Mouse (Mus musculus): ENCODE data around the gene Tulp3. TPM values are rescaled to one million over a fixed set of nuclear protein-coding genes. Genes with fewer than 3 reads are reported as not detected.
"Not testable (repeated sequence)": the region's sequence is repeated elsewhere in the genome, so short reads cannot be mapped to it uniquely, and the experiment has no call there.

Tulp3 gene
- polyA plus RNA-seq, 3 experiments from 2014 or later = 0.92 to 1.3 (median 0.98) TPM

DNA sequence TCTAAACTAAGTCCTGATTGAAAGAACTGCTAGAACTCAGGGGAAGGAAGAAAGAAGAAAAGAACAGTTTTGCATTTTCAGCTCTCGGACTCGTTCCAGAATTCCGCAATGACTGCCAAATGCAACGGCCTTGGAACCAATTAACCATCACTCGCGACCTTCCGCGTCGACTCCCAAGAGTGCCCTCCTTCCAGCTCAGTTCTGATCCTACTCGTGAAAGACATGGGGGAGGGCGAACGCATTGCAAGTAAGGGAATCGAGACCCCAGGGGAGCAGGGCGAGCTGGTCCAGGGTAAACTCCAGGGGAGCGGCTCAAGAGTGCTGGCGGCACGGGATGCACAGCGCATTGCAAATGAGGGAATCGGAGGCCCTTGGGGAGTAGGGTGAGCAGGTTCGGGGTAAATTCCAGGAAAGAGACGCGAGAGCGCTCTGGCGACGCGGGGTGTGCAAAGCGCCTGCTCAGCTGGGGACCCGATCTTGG, 410 bp downstream of the Tulp3 start:
- ATAC-seq = peak; percentile 17

DNA sequence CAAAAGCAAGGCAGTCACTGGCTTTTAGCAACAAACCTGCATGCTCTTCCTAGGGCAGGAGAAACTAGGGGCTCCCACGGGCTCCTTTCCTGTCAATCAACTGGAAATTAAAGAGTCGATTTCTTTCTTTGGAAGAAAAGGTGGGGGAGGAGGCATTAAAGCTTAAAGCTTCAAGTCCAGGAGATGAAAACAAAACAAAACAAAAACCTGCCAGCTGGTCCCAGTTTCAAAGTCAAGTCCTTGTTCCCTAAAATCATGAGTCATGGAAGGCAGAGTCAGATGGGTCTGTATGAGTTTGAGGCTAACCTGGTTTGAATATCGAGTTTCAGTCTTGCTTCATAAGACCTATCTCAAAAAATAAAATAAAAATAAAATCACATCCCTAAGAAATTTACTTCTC, 1.5 kb downstream of the Tulp3 start:
- ATAC-seq = no peak

DNA sequence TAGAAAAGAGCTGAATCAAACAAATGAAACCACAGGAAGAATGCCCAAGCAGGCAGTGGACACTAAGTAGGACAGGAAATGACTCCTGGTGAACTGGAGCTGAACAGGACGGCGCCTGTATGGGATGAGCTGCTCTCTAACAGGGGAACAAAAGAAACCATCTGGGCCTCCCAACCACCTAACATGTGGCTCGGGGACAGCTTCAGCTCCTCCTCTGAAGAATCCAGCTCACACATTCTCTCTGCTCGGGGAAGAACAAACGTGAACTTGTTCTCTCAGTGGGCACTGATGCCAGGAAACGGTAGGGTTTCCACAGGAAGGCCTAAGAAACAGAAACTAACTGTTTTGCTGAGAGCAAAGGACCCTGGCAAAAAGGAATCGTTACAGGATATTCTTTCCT, 5.9 kb downstream of the Tulp3 start:
- ATAC-seq = no peak

DNA sequence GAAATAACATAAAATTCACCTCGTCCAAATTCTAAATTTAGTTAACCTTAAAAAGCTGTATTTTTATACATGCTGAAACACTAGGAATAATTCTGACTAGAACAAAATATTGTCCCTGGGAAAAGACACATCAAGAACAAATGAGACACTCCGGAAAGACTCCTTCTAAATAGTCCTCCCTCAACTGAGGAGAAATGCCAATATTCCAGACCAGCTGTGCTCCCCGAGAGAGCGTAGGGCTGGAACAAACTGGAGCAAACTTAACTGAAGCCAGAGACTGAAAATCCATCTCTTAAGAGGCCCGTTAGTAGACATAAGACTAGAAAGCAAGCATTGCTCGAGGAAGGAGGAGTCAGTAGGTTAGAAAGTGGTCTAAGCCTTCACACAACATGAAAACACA, 8.9 kb downstream of the Tulp3 start:
- no peak for ATAC-seq

DNA sequence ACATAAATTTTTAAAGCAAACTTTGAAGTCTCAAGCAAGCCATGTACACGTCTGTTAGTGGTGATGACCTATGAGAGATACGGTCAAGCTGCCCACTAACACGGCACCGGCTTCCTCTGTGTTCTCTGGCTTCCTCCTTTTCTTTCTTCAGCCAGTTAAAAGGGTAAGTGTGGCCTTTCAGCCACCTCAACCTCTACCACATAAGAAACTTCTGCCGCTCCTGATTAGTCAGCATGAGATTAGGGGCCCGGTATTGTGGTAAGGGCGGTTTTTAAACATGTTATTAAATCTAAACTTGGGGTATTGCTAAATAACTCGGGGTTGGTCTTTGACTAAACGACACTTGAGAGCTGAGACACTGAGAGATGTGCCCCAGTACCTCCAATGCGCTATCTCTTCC, 10.0 kb downstream of the Tulp3 start:
- no peak for ATAC-seq

DNA sequence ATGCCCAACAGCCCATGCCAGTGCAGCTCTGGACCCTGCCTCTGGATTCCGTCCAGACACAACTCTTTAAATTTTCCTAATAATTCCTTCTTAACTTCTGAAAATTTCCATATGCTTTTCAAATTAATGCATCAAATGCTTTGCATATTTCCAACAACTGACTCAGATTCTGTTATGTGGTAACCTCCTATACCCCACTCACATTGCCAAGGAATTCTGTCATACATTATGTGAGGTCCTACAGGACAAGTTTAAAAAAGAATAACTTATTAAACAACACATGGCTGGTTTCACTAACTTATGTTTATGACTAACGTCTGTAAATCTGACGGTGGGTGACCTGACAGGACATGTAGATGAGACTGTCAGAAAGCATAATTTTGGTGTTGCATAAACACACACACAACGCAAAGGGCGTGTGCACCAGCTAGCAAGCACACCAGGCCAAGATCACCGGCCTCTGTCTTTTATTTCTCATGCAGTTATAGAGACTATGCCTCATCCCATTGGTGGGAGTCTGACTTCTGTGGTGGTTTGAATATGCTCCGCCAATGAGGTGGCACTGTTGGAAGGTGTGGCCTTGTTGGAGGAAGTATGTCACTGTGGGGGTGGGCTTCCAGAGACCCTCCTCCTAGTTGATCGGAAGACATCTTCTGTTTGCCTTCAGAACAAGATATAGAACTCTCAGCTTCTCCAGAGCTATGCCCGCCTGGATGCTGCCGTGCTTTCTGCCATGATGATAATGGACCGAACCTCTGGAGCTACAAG, 13.5 kb downstream of the Tulp3 start:
- no peak for ATAC-seq

DNA sequence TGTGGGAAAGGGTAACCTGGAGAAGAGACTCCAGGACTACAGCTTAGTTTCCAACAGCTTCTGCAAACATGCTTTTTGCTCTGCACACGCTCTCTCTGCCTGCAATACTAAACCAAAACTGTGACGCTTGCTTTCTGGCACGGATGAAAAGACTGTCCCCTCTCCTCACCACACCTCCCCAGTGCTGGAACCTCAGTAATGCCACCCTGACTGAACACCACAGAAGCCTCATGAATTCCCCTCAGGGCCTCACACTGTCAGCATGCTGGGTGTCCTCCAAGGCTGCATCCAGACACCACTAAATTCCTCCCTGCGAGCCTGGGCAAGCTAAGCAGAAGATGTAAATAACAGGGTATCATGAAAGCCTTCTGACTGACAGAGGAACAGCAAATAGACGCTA, 16.8 kb downstream of the Tulp3 start:
- no peak for ATAC-seq

DNA sequence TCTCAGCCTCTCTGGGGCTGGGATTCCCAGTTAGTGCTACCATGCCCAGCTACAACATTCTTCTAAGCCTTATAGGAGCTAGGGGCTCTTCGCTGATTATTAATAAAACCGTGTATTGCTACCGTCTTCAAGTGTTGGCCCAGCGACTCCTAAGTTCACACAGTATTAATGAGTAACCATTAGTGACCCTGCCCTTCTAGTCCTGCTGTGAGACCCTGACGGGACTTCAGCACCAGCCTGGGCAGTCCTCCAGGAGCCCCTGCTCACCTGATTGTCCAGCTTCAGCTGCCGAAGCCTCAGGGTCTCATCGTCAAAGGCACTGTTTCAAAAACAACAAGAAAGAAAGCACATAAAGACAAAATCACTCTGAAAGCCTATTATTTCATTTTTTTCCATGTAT, 18.2 kb downstream of the Tulp3 start:
- ATAC-seq = no peak

DNA sequence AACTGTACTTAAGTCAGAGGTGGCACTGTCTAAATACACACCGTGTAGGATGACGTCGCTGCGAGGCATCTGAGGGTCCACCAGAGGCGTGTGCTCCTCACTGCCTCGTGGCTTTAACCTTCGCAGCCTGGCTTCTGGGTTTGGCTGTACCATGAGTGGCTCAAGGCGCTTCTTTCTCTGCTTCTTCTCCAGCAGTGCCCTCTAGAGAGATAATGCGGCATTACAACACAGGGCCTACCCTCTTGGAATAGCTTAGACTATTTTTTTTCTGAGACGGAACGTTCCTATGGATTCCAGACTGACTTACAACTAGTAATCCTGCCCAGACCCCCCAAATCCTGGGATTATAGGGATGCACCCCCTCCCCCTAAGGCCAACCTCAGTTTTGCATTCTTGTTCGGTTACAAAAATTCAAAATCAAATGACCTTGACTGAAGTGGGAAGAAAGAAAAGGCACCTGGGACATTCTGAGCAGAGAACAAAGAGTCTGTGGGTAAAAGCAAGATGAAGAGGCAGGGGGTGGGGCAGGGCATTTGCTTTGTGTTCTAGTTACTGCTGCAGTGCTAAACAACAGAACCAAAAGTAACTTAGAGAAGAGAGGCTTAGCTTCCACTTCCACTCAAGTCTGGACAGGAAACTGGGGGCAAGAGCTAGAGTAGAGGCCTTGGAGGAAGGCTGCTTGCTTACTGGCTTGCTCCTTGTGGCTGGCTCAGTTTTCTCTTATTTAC, 21.1 kb downstream of the Tulp3 start:
- ATAC-seq = peak; percentile 69

DNA sequence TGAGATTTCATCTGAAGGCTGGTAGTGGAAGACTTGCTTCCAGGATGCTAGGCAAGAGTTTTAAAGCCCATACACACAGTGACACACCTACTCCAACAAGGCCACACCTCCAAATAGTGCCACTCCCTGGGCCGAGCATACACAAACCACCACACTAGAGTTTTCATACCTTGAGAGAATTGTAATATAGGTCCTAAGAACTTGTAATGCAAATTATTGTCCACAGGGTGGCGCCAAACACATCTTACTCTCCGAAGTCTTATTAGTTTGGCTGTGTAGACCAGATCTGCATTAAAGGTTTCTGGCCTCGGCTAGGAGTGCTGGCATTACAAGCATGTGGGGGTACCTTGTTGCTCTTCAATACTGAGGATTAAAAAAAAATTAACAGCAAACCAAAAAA, 37.3 kb downstream of the Tulp3 start:
- peak; percentile 67 for ATAC-seq

DNA sequence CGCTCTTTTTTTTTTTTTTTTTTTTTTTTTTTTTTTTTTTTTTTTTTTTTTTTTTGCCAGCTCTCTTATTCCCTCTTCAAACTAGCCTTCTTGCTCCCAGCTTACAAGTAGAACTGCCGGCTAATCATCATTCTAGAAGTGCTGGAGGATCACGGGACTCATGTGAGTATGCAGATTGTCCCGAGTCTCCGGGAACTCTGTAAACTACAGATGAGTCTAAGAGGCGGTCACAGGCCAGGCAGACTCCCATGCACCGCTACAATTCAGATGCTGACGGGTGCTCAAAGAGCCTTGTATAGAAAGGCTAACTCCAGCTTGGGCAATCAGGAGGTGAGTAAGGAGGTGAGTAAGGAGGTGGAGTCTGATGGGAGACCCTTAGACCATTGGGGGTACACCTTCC, 40.1 kb downstream of the Tulp3 start:
- no peak for ATAC-seq

DNA sequence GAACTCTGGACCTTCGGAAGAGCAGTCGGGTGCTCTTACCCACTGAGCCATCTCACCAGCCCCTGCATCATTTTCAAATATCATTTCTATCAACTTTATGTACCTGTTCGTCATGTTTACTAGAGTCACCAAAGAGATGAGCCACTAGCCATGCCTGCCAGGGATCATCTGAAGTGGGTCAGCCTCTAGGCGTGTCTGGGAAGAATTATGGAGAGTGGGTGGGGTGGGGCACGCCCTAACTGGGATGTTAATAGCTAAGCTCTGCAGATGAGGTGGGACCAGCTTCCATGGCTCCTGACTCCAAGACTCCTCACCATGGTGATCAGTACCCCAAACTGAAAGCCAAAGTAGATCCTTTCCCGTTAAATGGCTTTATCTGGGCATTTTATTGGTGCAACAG, 40.9 kb downstream of the Tulp3 start:
- no peak for ATAC-seq

DNA sequence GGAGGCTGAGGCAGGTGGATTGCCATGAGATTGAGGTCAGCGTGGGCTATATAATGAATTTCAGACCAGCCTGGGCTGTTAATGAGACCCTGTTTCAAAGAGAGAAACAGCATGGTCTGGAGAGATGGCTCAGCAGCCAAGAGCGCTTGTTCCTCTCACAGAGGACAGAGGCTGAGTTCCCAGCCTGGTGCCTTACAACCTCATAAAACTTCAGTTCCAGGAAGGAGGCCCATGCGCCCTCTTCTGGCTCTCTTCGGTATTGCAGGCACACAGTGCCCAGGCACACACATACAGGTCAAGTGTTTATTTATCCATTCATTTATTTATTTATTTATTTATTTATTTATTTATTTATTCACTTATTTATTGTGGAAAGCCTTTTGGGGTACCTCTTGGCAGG, 47.3 kb downstream of the Tulp3 start:
- peak; percentile 38 for ATAC-seq

DNA sequence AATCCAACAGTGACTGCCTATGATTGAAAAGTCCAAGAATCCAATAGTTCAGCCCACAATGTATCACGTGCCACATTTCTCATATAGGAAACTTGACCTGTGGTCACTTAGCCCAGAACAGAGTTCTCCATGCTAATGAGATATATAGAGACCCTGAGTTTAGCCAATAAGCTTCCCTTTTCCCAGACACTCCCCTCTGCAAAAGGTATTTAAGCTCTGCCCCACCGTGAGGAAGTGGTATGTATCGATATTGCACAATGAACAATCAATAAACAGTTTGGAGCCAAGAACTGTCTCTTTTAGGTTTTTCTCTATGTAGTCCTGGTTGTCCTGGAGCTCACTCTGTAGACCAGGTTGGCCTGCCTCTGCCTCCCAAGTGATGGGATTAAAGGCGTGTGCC, 50.9 kb downstream of the Tulp3 start:
- no peak for ATAC-seq

DNA sequence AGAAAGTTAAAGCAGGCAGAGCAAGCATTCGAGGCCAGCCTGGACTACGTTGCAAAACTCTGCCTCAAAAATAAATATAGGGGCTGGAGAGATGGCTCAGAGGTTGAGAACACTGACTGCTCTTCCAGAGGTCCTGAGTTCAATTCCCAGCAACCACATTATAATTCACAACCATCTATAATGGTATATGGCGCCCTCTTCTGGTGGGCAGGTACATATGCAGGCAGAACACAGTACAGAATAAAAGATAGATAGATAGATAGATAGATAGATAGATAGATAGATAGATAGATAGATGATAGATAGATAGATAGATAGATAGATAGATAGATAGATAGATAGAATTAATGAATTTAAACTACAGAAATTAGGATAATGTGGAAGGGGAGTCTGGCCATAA, 53.0 kb downstream of the Tulp3 start:
- not testable (repeated sequence) for ATAC-seq

DNA sequence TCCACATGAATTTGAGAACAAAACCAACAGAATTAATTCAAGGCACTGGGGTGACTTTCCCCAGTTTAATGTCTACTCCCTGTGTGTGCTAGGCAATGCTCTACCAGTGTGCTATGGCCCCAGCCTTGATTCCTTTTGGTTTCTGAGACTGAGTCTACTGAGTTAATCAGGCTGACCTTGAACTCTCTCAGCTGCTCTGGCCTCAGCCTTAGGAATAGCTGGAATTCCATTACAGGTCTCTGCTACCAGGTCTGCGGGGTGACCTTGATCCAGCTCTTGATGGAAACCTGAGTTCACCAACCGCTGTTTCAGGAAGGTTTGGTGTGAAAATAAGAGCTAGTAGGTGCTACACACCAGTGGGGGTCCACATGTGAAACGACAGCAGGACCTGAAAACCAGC, 53.8 kb downstream of the Tulp3 start:
- no peak for ATAC-seq

DNA sequence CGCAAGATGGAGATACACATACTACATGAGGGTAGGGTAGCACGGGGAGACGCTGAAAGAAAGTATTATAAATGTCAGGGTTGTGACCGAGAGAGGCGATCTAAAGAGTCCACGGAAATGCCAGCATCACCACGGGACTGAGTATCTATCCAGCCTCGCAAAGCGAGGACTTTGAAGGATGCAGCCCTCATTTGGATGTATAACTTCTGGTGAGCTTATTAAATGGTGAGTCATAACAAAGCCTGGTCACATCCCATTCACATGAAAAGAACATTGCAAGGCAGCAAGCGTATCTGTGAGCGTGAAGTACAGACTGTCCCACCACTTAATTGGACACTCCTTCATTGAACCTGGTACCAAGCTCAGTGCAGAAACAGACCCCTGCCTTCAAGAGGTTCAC, 54.2 kb downstream of the Tulp3 start:
- no peak for ATAC-seq

DNA sequence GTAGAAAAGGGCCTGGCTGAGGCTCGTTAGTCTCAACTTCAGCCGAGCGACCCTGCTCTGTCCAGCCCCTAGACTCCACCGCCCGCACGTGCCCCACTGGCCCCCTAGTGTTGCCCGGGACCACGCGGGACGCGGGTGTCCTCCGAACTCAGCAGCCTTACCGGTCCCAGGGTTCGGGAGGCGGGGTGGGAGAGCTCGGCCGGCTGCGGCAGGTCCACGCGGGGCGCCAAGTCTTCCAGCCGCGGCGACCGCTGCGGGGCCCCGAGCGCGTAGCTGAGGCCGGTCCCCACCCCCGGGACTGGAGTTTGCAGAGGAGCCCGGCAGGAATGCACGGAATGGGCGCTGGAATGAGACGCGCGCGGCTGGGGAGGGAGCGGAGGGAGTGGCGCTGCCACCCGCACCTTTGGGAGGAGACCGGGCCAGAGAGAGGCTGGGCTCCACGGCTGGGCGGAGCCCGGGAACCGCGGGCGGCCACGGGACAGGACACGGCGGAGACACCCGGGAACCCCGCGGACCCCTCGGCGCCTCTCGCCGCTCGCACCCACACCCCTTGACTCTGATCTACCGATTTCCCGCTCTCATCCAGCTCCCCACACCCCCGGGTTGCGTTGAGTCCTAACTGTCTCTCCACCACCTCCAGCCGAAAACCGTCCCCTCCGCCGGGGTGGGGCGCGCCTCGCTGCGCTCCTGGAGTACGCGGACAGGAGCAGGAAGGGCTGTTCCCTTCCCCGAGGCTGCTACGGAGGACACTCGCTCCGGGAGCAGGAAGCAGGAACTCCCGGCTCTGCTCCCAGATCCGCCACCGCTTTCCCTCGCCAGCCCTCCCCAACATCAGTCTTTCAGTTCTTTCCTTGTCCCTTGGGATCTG, 55.3 kb downstream of the Tulp3 start, which contains the start of gene Tead4:
Gene Tead4, minus strand, starts transcription at position 690 of the 868 bp plus-strand sequence.
- no peak for ATAC-seq

DNA sequence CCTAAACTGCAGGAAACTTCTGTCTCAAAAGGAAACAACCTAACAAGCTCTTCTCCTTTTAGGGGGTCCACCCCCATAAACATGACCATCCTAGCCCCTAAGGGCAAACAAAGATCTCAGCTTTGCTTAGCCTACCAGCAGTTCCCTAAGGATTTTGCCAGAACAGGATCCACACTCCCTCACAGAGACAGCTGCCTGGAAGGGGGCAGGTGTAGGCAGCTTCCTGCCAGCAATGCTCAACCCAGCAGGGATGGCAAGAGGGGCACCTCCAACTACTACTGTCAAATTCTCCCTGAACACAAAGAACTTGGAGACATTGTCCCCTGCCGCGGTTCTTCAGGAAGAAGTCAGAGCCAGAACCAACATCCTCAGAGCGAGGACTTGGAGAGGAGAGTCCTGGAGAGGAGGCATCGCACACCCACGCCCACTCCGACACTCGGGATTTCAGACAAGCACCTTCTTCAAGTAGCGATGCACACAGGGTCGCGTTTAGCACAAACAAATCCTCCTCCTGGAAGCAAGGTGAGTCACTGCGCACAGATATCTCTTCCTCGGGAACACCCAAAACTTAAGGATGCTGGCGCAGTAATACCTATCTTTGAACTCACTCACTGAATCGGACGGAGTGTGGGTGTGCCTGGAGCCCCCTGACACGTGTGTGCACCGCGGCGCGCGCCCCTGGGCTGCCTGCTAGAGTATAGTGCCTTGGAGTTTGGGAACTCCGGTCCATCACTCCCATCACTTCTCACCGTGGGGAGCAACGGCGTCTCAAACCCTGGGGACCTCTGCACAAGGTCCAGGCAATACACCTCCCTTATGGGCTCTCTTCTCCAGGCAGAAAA, 56.1 kb downstream of the Tulp3 start:
- ATAC-seq = no peak

DNA sequence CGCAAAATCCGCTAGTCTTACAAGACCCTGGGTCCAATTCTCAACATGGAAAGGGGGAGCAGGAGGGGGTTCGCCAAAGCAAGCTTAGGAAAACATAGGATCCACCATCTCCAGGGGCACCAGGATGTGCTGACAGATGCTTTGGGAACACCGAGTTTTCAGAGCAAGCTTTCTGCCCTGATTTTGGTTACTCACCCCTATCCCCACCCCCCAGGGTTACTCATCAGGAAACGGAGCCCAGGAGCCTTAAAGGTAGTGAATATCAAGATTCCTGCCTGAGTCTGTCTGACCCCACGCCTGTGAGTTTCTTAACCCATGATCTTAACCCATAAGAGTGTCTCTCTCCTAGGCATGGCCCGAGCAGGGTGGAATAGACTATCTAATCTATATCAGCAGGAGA, 57.4 kb downstream of the Tulp3 start:
- no peak for ATAC-seq

DNA sequence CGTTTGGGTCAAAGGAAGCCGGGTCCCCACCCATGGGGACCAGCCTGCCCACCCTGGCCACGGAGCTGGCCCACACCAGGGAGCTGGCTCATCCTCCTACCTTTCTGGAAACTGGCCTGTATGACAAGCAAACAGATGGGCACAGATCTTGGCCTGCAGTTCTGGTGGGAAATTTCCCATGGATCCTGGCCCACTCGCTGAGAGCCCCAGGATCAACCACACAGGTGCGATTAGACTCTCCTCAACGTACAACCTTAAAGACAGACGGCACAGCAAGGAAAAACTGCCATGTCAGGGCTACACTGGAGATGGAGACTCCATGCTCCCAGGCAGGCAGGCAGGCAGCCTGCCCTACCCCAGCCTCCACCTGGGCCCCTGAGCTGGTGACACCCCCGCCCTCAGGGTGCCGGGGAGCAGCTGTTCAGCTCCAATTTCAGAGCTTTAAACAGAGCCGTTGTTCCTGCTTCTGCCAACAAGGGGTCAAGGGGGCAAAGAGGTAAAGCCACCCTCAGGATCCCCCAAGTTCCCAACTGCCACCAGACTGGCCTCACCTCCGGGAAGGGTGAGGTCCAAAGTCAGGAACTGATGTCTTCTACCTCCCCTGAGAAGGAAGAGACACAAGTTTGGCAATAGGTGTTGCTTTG, 58.8 kb downstream of the Tulp3 start:
- no peak for ATAC-seq

Measured in inflammation-experienced regulatory T-cells, adult 6 months (primary cell).